Mouse (Mus musculus): ENCODE measurements around the gene Ppan. TPM values are rescaled to one million over a fixed set of nuclear protein-coding genes. Genes with fewer than 3 reads are reported as not detected.

Gene Ppan
- total and polyA plus RNA-seq, 2 experiments from 2014 or later: 36.8 to 45.4 TPM

GRCm38 (mm10) chr9:20878041-20878709, 9.8 kb upstream of the Ppan start:
- Histone ChIP-seq H3K4me2 (ENCODE audit: low read depth, low read length) (peak overlapping the region; percentile 73), H3K27me3 (ENCODE audit: insufficient read depth, low read length) (no peaks in the 10 kb centered on the region), H3K9me3 (ENCODE audit: low read length) (no peaks in the 10 kb centered on the region), H3K36me3 (ENCODE audit: insufficient read depth, low read length) (0 out of 2 replicates have a peak, but pooled peaks cover 3% of the 10 kb centered on the region), H3K9ac (replicated peaks; ENCODE audit: low read length) (peak overlapping the region; percentile 58), H3K27ac (peak overlapping the region; percentile 93), H3K4me3 (ENCODE audit: low read length) (peak overlapping the region; percentile 41), H3K4me1 (ENCODE audit: insufficient read depth, low read length) (no peaks in the 10 kb centered on the region)
- DNase-seq (ENCODE audit: low spot score) (peak; percentile 100), ATAC-seq (peak; percentile 95)
- under 1% methylated on average over 69 of the region's 69 CpGs for WGBS
- TF ChIP-seq CTCF (IDR thresholded peaks at IDR 0.05; ENCODE audit: low read depth): peak; percentile 82

GRCm38 (mm10) chr9:20878710-20879065, 9.3 kb upstream of the Ppan start:
- ATAC-seq: peak; percentile 4
- WGBS: 15% methylated on average over 10 of the region's 10 CpGs

GRCm38 (mm10) chr9:20879097-20879792, 8.7 kb upstream of the Ppan start, which contains the start of gene Angptl6:
Gene Angptl6, minus strand, starts transcription at chr9:20879727.
- Histone ChIP-seq H3K4me1 (ENCODE audit: insufficient read depth, low read length) (no peaks in the 10 kb centered on the region), H3K4me3 (ENCODE audit: low read length) (peak within 1 kb of the TSS; percentile 41), H3K9ac (replicated peaks; ENCODE audit: low read length) (peak within 1 kb of the TSS; percentile 58), H3K4me2 (ENCODE audit: low read depth, low read length) (peak within 1 kb of the TSS; percentile 73), H3K9me3 (ENCODE audit: low read length) (no peaks in the 10 kb centered on the region), H3K27me3 (ENCODE audit: insufficient read depth, low read length) (no peaks in the 10 kb centered on the region), H3K27ac (peak within 1 kb of the TSS; percentile 93), H3K36me3 (ENCODE audit: insufficient read depth, low read length) (0 out of 2 replicates have a peak, but pooled peaks cover 2% of the 10 kb centered on the region)
- no peak for TF ChIP-seq CTCF (IDR thresholded peaks at IDR 0.05; ENCODE audit: low read depth)
- ATAC-seq (no peak), DNase-seq (ENCODE audit: low spot score) (no peak)
- 91% methylated on average over 13 of the region's 13 CpGs for WGBS

More at GRCm38 (mm10) chr9:20878710-20879065, 9.3 kb upstream of the Ppan start:
- Histone ChIP-seq H3K27me3 (ENCODE audit: insufficient read depth, low read length) (no peaks in the 10 kb centered on the region), H3K27ac (peak overlapping the region; percentile 93), H3K4me1 (ENCODE audit: insufficient read depth, low read length) (no peaks in the 10 kb centered on the region), H3K4me3 (ENCODE audit: low read length) (peak overlapping the region; percentile 41), H3K36me3 (ENCODE audit: insufficient read depth, low read length) (0 out of 2 replicates have a peak, but pooled peaks cover 3% of the 10 kb centered on the region), H3K9ac (replicated peaks; ENCODE audit: low read length) (peak overlapping the region; percentile 58), H3K4me2 (ENCODE audit: low read depth, low read length) (peak overlapping the region; percentile 73), H3K9me3 (ENCODE audit: low read length) (no peaks in the 10 kb centered on the region)
- DNase-seq (ENCODE audit: low spot score): no peak
- TF ChIP-seq CTCF (IDR thresholded peaks at IDR 0.05; ENCODE audit: low read depth): no peak

GRCm38 (mm10) chr9:20886563-20886962, 1.4 kb upstream of the Ppan start:
- TF ChIP-seq CTCF (IDR thresholded peaks at IDR 0.05; ENCODE audit: low read depth): no peak
- ATAC-seq (no peak), DNase-seq (ENCODE audit: low spot score) (no peak)
- peaks cover 24% of the 10 kb centered on the region for H3K36me3 ChIP-seq (ENCODE audit: insufficient read depth, low read length)
- no peaks in the 10 kb centered on the region for H3K4me1 ChIP-seq (ENCODE audit: insufficient read depth, low read length)
- 95% methylated on average over 2 of the region's 2 CpGs for WGBS
- peak overlapping the region; percentile 96; the same call in 1 of the 2 replicates for H3K27ac ChIP-seq
- H3K4me2 ChIP-seq (ENCODE audit: low read depth, low read length): no peak overlapping the region
- H3K4me3 ChIP-seq (ENCODE audit: low read length): no peak overlapping the region
- H3K27me3 ChIP-seq (ENCODE audit: insufficient read depth, low read length): no peaks in the 10 kb centered on the region
- H3K9me3 ChIP-seq (ENCODE audit: low read length): no peaks in the 10 kb centered on the region
- H3K9ac ChIP-seq (replicated peaks; ENCODE audit: low read length): no peak overlapping the region

GRCm38 (mm10) chr9:20887191-20887590, 784 bp upstream of the Ppan start:
- H3K9ac ChIP-seq (replicated peaks; ENCODE audit: low read length): no peak overlapping the region
- no peak for DNase-seq (ENCODE audit: low spot score)
- peak overlapping the region; percentile 96; the same call in 1 of the 2 replicates for H3K27ac ChIP-seq
- no peak for TF ChIP-seq CTCF (IDR thresholded peaks at IDR 0.05; ENCODE audit: low read depth)
- WGBS: 86% methylated on average over 6 of the region's 6 CpGs
- H3K4me1 ChIP-seq (ENCODE audit: insufficient read depth, low read length): no peaks in the 10 kb centered on the region
- peaks cover 25% of the 10 kb centered on the region for H3K36me3 ChIP-seq (ENCODE audit: insufficient read depth, low read length)
- peak overlapping the region; percentile 65 for H3K4me2 ChIP-seq (ENCODE audit: low read depth, low read length)
- no peaks in the 10 kb centered on the region for H3K9me3 ChIP-seq (ENCODE audit: low read length)
- H3K4me3 ChIP-seq (ENCODE audit: low read length): no peak overlapping the region
- no peak for ATAC-seq
- no peaks in the 10 kb centered on the region for H3K27me3 ChIP-seq (ENCODE audit: insufficient read depth, low read length)

- H3K36me3 ChIP-seq (ENCODE audit: insufficient read depth, low read length): peaks cover 36% of the 10 kb centered on the region
- H3K4me3 ChIP-seq (ENCODE audit: low read length): peak overlapping the region; percentile 79
- H3K4me1 ChIP-seq (ENCODE audit: insufficient read depth, low read length): no peaks in the 10 kb centered on the region
- H3K27me3 ChIP-seq (ENCODE audit: insufficient read depth, low read length): no peaks in the 10 kb centered on the region
- H3K27ac ChIP-seq: peak overlapping the region; percentile 96
- H3K4me2 ChIP-seq (ENCODE audit: low read depth, low read length): peak overlapping the region; percentile 65
- H3K9ac ChIP-seq (replicated peaks; ENCODE audit: low read length): peak overlapping the region; percentile 78
- ATAC-seq: peak; percentile 75
- under 1% methylated on average over 30 of the region's 30 CpGs for WGBS
- DNase-seq (ENCODE audit: low spot score): no peak
- no peak for TF ChIP-seq CTCF (IDR thresholded peaks at IDR 0.05; ENCODE audit: low read depth)
- H3K9me3 ChIP-seq (ENCODE audit: low read length): no peaks in the 10 kb centered on the region
Measured at GRCm38 (mm10) chr9:20888386-20888765, 401 bp downstream of the Ppan start.

Measured in hindbrain, postnatal 0 days (tissue).